Mouse (Mus musculus): Measurements from ENCODE around the gene Tut7. TPM values are rescaled to one million over a fixed set of nuclear protein-coding genes. Genes with fewer than 3 reads are reported as not detected.
A peak's percentile ranks its signal among the peaks of the same experiment; 100 is the strongest.
"Not testable (repeated sequence)": the region's sequence is repeated elsewhere in the genome, so short reads cannot be mapped to it uniquely, and the experiment has no call there.

Tut7 gene
- total RNA-seq, 2 experiments from 2014 or later: 60.2 to 61.2 TPM

GRCm38 (mm10) chr13:59832454-59832853 lies 9.5 kb upstream of the Tut7 start:
- DNase-seq: no peak

- DNase-seq: no peak
Observed at GRCm38 (mm10) chr13:59825966-59826365, 3.0 kb upstream of the Tut7 start.

GRCm38 (mm10) chr13:59820836-59821235 lies 2.1 kb downstream of the Tut7 start:
- no peak for DNase-seq

GRCm38 (mm10) chr13:59820114-59820513 lies 2.8 kb downstream of the Tut7 start:
- DNase-seq: no peak

GRCm38 (mm10) chr13:59817352-59817751 lies 5.6 kb downstream of the Tut7 start:
- no peak for DNase-seq

GRCm38 (mm10) chr13:59814109-59814591 lies 8.8 kb downstream of the Tut7 start:
- DNase-seq: no peak

GRCm38 (mm10) chr13:59811581-59811980 lies 11.4 kb downstream of the Tut7 start:
- DNase-seq: no peak

GRCm38 (mm10) chr13:59801000-59801399 lies 21.9 kb downstream of the Tut7 start:
- DNase-seq: peak in 1 of 2 experiments; percentile 37

- no peak for DNase-seq
Observed at GRCm38 (mm10) chr13:59800077-59800476, 22.9 kb downstream of the Tut7 start.

GRCm38 (mm10) chr13:59798306-59798705 lies 24.6 kb downstream of the Tut7 start:
- DNase-seq: no peak

GRCm38 (mm10) chr13:59796466-59796848 lies 26.5 kb downstream of the Tut7 start:
- DNase-seq: no peak

GRCm38 (mm10) chr13:59795807-59796465 lies 27.0 kb downstream of the Tut7 start:
- DNase-seq: no peak

GRCm38 (mm10) chr13:59794786-59795185 lies 28.2 kb downstream of the Tut7 start:
- DNase-seq: no peak

GRCm38 (mm10) chr13:59782145-59782544 lies 40.8 kb downstream of the Tut7 start, which contains the start of gene Gm49354:
Gene Gm49354, minus strand, starts transcription at chr13:59782245.
- no peak for DNase-seq

- not testable (repeated sequence) for DNase-seq
Observed at GRCm38 (mm10) chr13:59779744-59780264, 43.1 kb downstream of the Tut7 start.

- no peak for DNase-seq
Observed at GRCm38 (mm10) chr13:59779213-59779612, 43.7 kb downstream of the Tut7 start.

GRCm38 (mm10) chr13:59775168-59775567 lies 47.8 kb downstream of the Tut7 start:
- DNase-seq: no peak

- peak; percentile 37 to 47 for DNase-seq
Observed at GRCm38 (mm10) chr13:59771257-59771656, 51.7 kb downstream of the Tut7 start.

- no peak for DNase-seq
Observed at GRCm38 (mm10) chr13:59770847-59771246, 52.1 kb downstream of the Tut7 start.

- peak; percentile 85 for DNase-seq
Observed at GRCm38 (mm10) chr13:59770164-59770562, 52.8 kb downstream of the Tut7 start.

GRCm38 (mm10) chr13:59769296-59770163 lies 53.4 kb downstream of the Tut7 start, which contains the start of gene Isca1:
Gene Isca1, minus strand, starts transcription at chr13:59769810.
- peak; percentile 99 for DNase-seq

GRCm38 (mm10) chr13:59768531-59768930 lies 54.4 kb downstream of the Tut7 start:
- DNase-seq: no peak

All from layer of hippocampus, postnatal 36 days (tissue).